Mouse (Mus musculus) heart, postnatal 0 days (tissue): ENCODE data around the gene Adam1a.

ENCODE experiments used
- CTCF ChIP-seq: IDR thresholded peaks from 2 replicates; pipeline ENCODE4 v1.5.1; 2016; ENCODE audit warnings: antibody characterized with exemption, control low read depth, low read depth
- EP300 ChIP-seq: IDR thresholded peaks from 2 replicates; pipeline ENCODE4 v1.6.1; 2016; ENCODE audit warnings: antibody characterized with exemption, low read depth

GRCm38 (mm10) chr5:121585005-121585404 is 39.7 kb upstream of the Adam1a start:
- TF ChIP-seq EP300 (no peak), CTCF (no peak)
